Mouse (Mus musculus): ENCODE measurements at regions not wholly inside any gene's neighbourhood (a gene's known extent, or its start where the extent isn't known, plus 50 kb on each side); places are given as distances from the start of the nearest gene placed in this dataset.

- DNase-seq (ENCODE audit: low spot score) (no peak), ATAC-seq (ENCODE audit: extremely low read depth, insufficient number of reproducible peaks, low FRiP score, poor library complexity, severe bottlenecking) (no peak)
- no peaks in the 10 kb centered on the region for H3K36me3 ChIP-seq (replicated peaks)
- peaks cover 11% of the 10 kb centered on the region; the same call in 1 of the 2 replicates for H3K27me3 ChIP-seq (ENCODE audit: insufficient read depth, low read length)
- H3K4me3 ChIP-seq (ENCODE audit: low read depth, low read length) = no peak overlapping the region
- no peaks in the 10 kb centered on the region for H3K4me1 ChIP-seq (ENCODE audit: insufficient read depth, low read depth, low read length)
- H3K9me3 ChIP-seq (replicated peaks) = no peaks in the 10 kb centered on the region
- TF ChIP-seq CTCF (IDR thresholded peaks at IDR 0.05; ENCODE audit: low read depth, low read length) (no peak), TAL1 (conservative IDR thresholded peaks at IDR 0.05; ENCODE audit: low read depth, low read length) (no peak), GATA1 (IDR thresholded peaks at IDR 0.05; ENCODE audit: borderline replicate concordance, low read length) (no peak), GATA2 (IDR thresholded peaks at IDR 0.05; ENCODE audit: borderline replicate concordance, low read depth, low read length) (no peak)
Measured at GRCm38 (mm10) chr3:153072200-153072919, 90.3 kb upstream of the St6galnac5 start.

GRCm38 (mm10) chr3:153071549-153071948 lies 89.5 kb upstream of the St6galnac5 start:
- ATAC-seq (ENCODE audit: extremely low read depth, insufficient number of reproducible peaks, low FRiP score, poor library complexity, severe bottlenecking) = no peak
- TF ChIP-seq TAL1 (conservative IDR thresholded peaks at IDR 0.05; ENCODE audit: low read depth, low read length) (no peak), POLR2AphosphoS5 (IDR thresholded peaks at IDR 0.05; ENCODE audit: insufficient replicate concordance, low read depth, low read length) (no peak), CTCF (IDR thresholded peaks at IDR 0.05; ENCODE audit: low read depth, low read length) (no peak), GATA1 (IDR thresholded peaks at IDR 0.05; ENCODE audit: borderline replicate concordance, low read length) (no peak), GATA2 (IDR thresholded peaks at IDR 0.05; ENCODE audit: borderline replicate concordance, low read depth, low read length) (no peak)
- H3K4me1 ChIP-seq (ENCODE audit: insufficient read depth, low read depth, low read length) = no peaks in the 10 kb centered on the region
- peaks cover 11% of the 10 kb centered on the region; the same call in 1 of the 2 replicates for H3K27me3 ChIP-seq (ENCODE audit: insufficient read depth, low read length)
- DNase-seq (ENCODE audit: low spot score) = no peak
- H3K4me3 ChIP-seq (ENCODE audit: low read depth, low read length) = no peak overlapping the region
- H3K9me3 ChIP-seq (replicated peaks) = no peaks in the 10 kb centered on the region
- no peaks in the 10 kb centered on the region for H3K36me3 ChIP-seq (replicated peaks)

DNA sequence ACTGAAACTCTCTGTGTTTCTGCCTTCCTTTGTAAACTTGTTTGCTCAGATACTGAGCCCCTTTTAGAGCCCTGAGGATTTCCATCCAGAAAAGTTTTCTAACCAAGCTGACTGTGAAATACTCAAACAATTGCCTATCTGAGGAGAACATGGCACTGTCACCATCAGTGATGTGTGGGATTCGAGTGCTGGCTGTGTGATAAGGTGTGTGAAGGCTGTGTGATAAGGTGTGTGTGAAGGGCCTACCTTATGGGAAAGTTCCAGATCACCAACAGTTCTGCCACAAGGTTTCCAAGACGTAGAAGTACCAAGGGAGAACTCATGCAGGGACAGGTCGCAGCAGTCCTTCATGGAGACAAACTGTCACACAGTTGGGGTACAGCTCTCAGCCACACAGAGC lies 89.1 kb upstream of the St6galnac5 start:
- no peak for ATAC-seq (ENCODE audit: extremely low read depth, insufficient number of reproducible peaks, low FRiP score, poor library complexity, severe bottlenecking)
- Histone ChIP-seq H3K4me3 (ENCODE audit: low read depth, low read length) (no peak overlapping the region), H3K27me3 (ENCODE audit: insufficient read depth, low read length) (peaks cover 11% of the 10 kb centered on the region; the same call in 1 of the 2 replicates), H3K4me1 (ENCODE audit: insufficient read depth, low read depth, low read length) (no peaks in the 10 kb centered on the region), H3K9me3 (replicated peaks) (no peaks in the 10 kb centered on the region), H3K36me3 (replicated peaks) (no peaks in the 10 kb centered on the region)
- TF ChIP-seq TAL1 (conservative IDR thresholded peaks at IDR 0.05; ENCODE audit: low read depth, low read length) = no peak
- no peak for TF ChIP-seq GATA1 (IDR thresholded peaks at IDR 0.05; ENCODE audit: borderline replicate concordance, low read length)
- TF ChIP-seq POLR2AphosphoS5 (IDR thresholded peaks at IDR 0.05; ENCODE audit: insufficient replicate concordance, low read depth, low read length) = no peak
- no peak for TF ChIP-seq CTCF (IDR thresholded peaks at IDR 0.05; ENCODE audit: low read depth, low read length)
- no peak for TF ChIP-seq GATA2 (IDR thresholded peaks at IDR 0.05; ENCODE audit: borderline replicate concordance, low read depth, low read length)
- no peak for DNase-seq (ENCODE audit: low spot score)

DNA sequence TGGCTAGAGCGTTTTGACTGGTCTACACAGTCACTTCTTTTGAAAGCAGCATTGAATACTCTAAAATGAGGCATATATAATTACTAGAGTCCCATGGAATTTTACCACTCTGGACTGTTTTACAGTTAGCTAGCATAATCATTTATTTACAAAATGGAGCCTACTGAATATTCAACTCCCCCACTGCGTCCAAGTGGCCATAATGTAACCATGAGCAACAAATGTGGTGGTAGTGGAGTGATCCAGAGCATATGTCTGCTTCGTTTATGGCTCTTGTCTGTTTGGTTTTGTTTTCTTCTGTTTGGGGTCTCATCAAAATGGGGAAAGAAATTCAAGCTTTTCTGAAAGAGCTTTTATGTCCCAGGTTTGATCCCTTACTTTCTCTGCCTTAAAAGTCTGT lies 83.8 kb upstream of the St6galnac5 start:
- no peak for TF ChIP-seq TAL1 (conservative IDR thresholded peaks at IDR 0.05; ENCODE audit: low read depth, low read length)
- Histone ChIP-seq H3K9me3 (replicated peaks) (no peaks in the 10 kb centered on the region), H3K27me3 (ENCODE audit: insufficient read depth, low read length) (peaks cover 7% of the 10 kb centered on the region; the same call in 1 of the 2 replicates), H3K36me3 (replicated peaks) (no peaks in the 10 kb centered on the region), H3K4me1 (ENCODE audit: insufficient read depth, low read depth, low read length) (no peaks in the 10 kb centered on the region), H3K4me3 (ENCODE audit: low read depth, low read length) (no peak overlapping the region)
- ATAC-seq (ENCODE audit: extremely low read depth, insufficient number of reproducible peaks, low FRiP score, poor library complexity, severe bottlenecking) = no peak
- no peak for DNase-seq (ENCODE audit: low spot score)

DNA sequence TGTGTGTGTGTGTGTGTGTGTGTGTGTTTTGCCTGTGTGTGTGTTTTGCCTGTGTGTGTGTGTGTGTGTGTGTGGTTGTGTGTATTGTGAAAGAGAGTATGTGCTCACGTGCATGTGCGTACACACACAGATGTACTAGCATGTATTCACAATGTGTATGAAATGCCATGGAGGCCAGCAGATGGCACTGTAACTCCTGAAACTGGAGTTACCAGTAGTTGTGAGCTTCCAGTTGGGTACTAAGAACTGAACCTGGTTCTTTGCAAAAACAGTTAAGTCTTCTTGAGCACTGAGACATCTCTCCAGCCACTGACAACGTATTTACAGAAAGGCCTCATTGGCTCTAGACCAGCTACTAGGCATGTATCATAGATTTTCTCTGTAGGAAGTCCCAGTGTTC lies 71.1 kb upstream of the St6galnac5 start:
- TF ChIP-seq TAL1 (conservative IDR thresholded peaks at IDR 0.05; ENCODE audit: low read depth, low read length) (no peak), POLR2AphosphoS5 (IDR thresholded peaks at IDR 0.05; ENCODE audit: insufficient replicate concordance, low read depth, low read length) (no peak), GATA2 (IDR thresholded peaks at IDR 0.05; ENCODE audit: borderline replicate concordance, low read depth, low read length) (no peak), CTCF (IDR thresholded peaks at IDR 0.05; ENCODE audit: low read depth, low read length) (no peak), GATA1 (IDR thresholded peaks at IDR 0.05; ENCODE audit: borderline replicate concordance, low read length) (no peak)
- Histone ChIP-seq H3K27me3 (ENCODE audit: insufficient read depth, low read length) (no peaks in the 10 kb centered on the region), H3K9me3 (replicated peaks) (no peaks in the 10 kb centered on the region), H3K36me3 (replicated peaks) (no peaks in the 10 kb centered on the region), H3K4me1 (ENCODE audit: insufficient read depth, low read depth, low read length) (no peaks in the 10 kb centered on the region), H3K4me3 (ENCODE audit: low read depth, low read length) (no peak overlapping the region)
- ATAC-seq (ENCODE audit: extremely low read depth, insufficient number of reproducible peaks, low FRiP score, poor library complexity, severe bottlenecking) (no peak), DNase-seq (ENCODE audit: low spot score) (no peak)

GRCm38 (mm10) chr3:153051566-153051965 lies 69.5 kb upstream of the St6galnac5 start:
- Histone ChIP-seq H3K4me3 (ENCODE audit: low read depth, low read length) (no peak overlapping the region), H3K4me1 (ENCODE audit: insufficient read depth, low read depth, low read length) (no peaks in the 10 kb centered on the region), H3K9me3 (replicated peaks) (no peaks in the 10 kb centered on the region; the same call in 1 of the 2 replicates), H3K27me3 (ENCODE audit: insufficient read depth, low read length) (no peaks in the 10 kb centered on the region), H3K36me3 (replicated peaks) (no peaks in the 10 kb centered on the region)
- ATAC-seq (ENCODE audit: extremely low read depth, insufficient number of reproducible peaks, low FRiP score, poor library complexity, severe bottlenecking) (no peak), DNase-seq (ENCODE audit: low spot score) (no peak)
- TF ChIP-seq CTCF (IDR thresholded peaks at IDR 0.05; ENCODE audit: low read depth, low read length) = no peak
- TF ChIP-seq GATA2 (IDR thresholded peaks at IDR 0.05; ENCODE audit: borderline replicate concordance, low read depth, low read length) = no peak
- no peak for TF ChIP-seq GATA1 (IDR thresholded peaks at IDR 0.05; ENCODE audit: borderline replicate concordance, low read length)
- no peak for TF ChIP-seq POLR2AphosphoS5 (IDR thresholded peaks at IDR 0.05; ENCODE audit: insufficient replicate concordance, low read depth, low read length)
- TF ChIP-seq TAL1 (conservative IDR thresholded peaks at IDR 0.05; ENCODE audit: low read depth, low read length) = no peak

All from G1E (cell line).